Mouse (Mus musculus): ENCODE results near the gene Fam3c. TPM values are rescaled to one million over a fixed set of nuclear protein-coding genes. Genes with fewer than 3 reads are reported as not detected.

Fam3c gene
- 40.1 and 40.3 TPM in 2 replicates for polyA plus RNA-seq (2014; fragmentation: Nextera tagmentation; extraction: Ambion mirVana)

DNA sequence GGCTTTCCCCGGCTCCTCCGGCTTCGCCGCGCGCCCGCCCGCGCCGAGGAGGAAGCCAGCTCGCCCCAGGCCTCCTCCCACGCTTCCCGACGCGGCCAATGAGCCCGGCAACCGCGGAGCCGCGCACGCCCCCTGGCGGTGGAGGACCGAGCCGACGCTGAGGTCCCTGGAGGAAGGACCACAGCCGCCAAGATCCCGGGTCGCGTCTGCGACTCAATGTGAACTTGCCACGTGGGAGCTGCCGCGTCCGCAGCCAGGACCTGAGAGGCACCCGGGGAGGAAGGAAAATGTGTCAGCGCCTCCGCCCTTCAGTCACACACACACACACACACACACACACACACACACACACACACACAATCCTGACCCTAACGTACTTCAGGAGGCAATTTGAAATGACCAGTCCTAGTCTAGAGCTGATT is at the start of gene Fam3c:
Fam3c (minus strand) TSS at position 158 of the 422 bp plus-strand sequence.
- H3K9ac ChIP-seq (ENCODE audit: low read length), result peak within 1 kb of the TSS; percentile 86
- H3K36me3 ChIP-seq (ENCODE audit: control insufficient read depth, insufficient read depth, low read length), result no peaks in the 10 kb centered on the region
- no peaks in the 10 kb centered on the region for H3K9me3 ChIP-seq (ENCODE audit: control insufficient read depth, low read length)
- H3K4me2 ChIP-seq (ENCODE audit: low read depth, severe bottlenecking), result peak within 1 kb of the TSS; percentile 49
- under 1% methylated on average over 37 of the region's 38 CpGs for WGBS
- no peaks in the 10 kb centered on the region for H3K27me3 ChIP-seq (ENCODE audit: control insufficient read depth, insufficient read depth, low read length)
- peak; percentile 97 for ATAC-seq (ENCODE audit: insufficient number of reproducible peaks, low FRiP score, low TSS enrichment, low read depth)
- peak within 1 kb of the TSS; percentile 62 for H3K4me3 ChIP-seq (ENCODE audit: low read depth, low read length)
- peaks cover 4% of the 10 kb centered on the region; the same call in 1 of the 2 replicates for H3K4me1 ChIP-seq (ENCODE audit: control insufficient read depth, insufficient read depth, low read length)
- peak; percentile 98 for DNase-seq (ENCODE audit: low spot score)
- peak within 1 kb of the TSS; percentile 43 for H3K27ac ChIP-seq (replicated peaks; ENCODE audit: low read depth, low read length)

DNA sequence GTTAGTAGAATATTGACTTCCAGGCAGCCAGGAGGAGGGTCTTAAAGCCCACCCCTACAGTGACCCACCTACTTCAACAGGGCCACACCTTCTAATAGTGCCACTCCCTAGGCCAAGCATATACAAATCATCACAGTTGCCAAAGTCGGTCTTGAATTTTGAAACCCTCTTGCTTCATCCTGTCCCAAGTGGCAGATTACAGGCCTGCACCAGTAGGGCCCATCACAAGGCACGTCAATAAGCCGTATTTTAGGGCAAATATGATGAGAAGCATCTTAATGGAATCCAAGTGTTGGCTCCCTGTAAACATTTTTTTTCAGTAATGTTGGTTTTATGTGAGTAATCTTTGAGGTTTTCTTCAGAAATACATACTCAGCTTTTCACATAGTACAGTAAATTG is 49.0 kb upstream of the Fam3c start:
- no peak overlapping the region for H3K27ac ChIP-seq (replicated peaks; ENCODE audit: low read depth, low read length)
- WGBS, result 88% methylated on average over 3 of the region's 3 CpGs
- H3K4me3 ChIP-seq (ENCODE audit: low read depth, low read length), result no peak overlapping the region
- no peaks in the 10 kb centered on the region for H3K4me1 ChIP-seq (ENCODE audit: control insufficient read depth, insufficient read depth, low read length)
- ATAC-seq (ENCODE audit: insufficient number of reproducible peaks, low FRiP score, low TSS enrichment, low read depth) (no peak), DNase-seq (ENCODE audit: low spot score) (no peak)
- H3K36me3 ChIP-seq (ENCODE audit: control insufficient read depth, insufficient read depth, low read length), result no peaks in the 10 kb centered on the region
- H3K27me3 ChIP-seq (ENCODE audit: control insufficient read depth, insufficient read depth, low read length), result no peaks in the 10 kb centered on the region
- H3K9ac ChIP-seq (ENCODE audit: low read length), result no peak overlapping the region
- H3K9me3 ChIP-seq (ENCODE audit: control insufficient read depth, low read length), result no peaks in the 10 kb centered on the region
- H3K4me2 ChIP-seq (ENCODE audit: low read depth, severe bottlenecking), result no peak overlapping the region

DNA sequence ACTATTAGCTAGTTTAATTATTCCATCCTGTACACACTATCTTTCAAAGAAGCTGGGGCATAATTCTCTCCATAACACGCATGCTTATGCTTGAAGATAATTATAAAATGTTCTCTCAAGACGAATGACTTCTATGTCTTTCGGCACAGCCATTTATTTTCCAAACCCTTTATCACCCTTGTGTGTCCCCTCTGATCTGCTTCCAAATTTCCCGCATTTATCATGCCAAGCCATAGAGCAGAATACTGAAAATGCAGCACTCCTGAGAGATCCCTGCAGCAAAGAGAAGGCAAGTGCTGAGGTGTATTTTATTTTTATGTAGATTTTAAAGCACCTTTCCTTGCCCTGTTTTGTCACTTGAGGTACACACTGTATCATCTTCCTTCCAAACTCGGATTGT is 47.7 kb upstream of the Fam3c start:
- no peak overlapping the region for H3K9ac ChIP-seq (ENCODE audit: low read length)
- no peak for ATAC-seq (ENCODE audit: insufficient number of reproducible peaks, low FRiP score, low TSS enrichment, low read depth)
- no peaks in the 10 kb centered on the region for H3K4me1 ChIP-seq (ENCODE audit: control insufficient read depth, insufficient read depth, low read length)
- no peak for DNase-seq (ENCODE audit: low spot score)
- 83% methylated on average over 5 of the region's 5 CpGs for WGBS
- no peak overlapping the region for H3K4me2 ChIP-seq (ENCODE audit: low read depth, severe bottlenecking)
- no peaks in the 10 kb centered on the region for H3K9me3 ChIP-seq (ENCODE audit: control insufficient read depth, low read length)
- no peaks in the 10 kb centered on the region for H3K36me3 ChIP-seq (ENCODE audit: control insufficient read depth, insufficient read depth, low read length)
- H3K27ac ChIP-seq (replicated peaks; ENCODE audit: low read depth, low read length), result no peak overlapping the region
- H3K27me3 ChIP-seq (ENCODE audit: control insufficient read depth, insufficient read depth, low read length), result no peaks in the 10 kb centered on the region
- H3K4me3 ChIP-seq (ENCODE audit: low read depth, low read length), result no peak overlapping the region

DNA sequence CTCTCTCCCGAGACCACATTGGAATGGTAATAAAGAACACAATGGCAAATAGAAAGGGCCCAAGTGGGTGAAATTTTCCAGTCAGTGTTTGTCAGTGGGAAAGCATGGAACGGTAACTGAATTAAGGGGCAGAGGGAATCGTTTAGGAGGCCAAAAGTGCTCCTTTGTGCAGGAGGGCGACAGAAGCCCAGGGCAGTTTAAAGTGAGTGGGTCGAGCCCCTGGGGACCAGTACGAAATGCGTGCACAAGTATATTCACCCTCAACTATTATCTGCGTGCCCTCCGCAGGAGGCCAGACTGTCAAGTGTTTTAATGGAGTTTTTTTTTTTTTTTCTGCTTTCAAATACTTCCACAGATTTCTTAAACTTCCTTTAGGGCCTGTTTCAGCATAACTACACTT is 47.3 kb upstream of the Fam3c start:
- no peak for ATAC-seq (ENCODE audit: insufficient number of reproducible peaks, low FRiP score, low TSS enrichment, low read depth)
- DNase-seq (ENCODE audit: low spot score), result no peak

DNA sequence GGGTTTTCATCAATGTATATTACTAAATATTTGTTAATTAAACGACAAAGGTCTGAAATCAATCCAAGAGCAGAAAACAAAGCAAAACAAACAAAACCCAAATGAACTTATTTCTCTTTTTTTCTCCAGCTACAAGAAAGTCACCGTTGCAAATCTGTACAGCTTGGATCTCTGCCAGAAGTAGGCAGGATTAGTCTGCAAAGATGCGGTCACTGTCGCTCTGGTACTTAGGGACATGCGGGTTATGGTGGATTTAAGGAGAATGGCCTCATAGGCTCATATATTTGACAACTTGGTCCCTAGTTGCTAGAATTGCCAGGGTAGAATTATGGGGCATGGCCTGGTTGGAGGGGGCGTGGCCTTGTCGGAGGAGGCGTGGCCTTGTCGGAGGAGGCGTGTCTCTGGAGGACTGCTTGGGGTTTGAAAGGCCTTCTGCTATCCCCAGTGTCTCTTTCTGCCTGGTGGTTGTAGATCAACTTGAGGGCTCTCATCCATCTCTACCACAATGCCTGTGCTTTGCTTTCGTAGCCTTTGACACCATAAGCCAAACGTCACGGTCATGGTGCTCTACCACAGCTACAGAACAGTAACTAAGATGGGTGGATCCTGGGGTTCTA is 46.6 kb upstream of the Fam3c start:
- no peaks in the 10 kb centered on the region for H3K4me1 ChIP-seq (ENCODE audit: control insufficient read depth, insufficient read depth, low read length)
- H3K27ac ChIP-seq (replicated peaks; ENCODE audit: low read depth, low read length), result no peak overlapping the region
- H3K9ac ChIP-seq (ENCODE audit: low read length), result no peak overlapping the region
- no peaks in the 10 kb centered on the region for H3K27me3 ChIP-seq (ENCODE audit: control insufficient read depth, insufficient read depth, low read length)
- no peaks in the 10 kb centered on the region for H3K9me3 ChIP-seq (ENCODE audit: control insufficient read depth, low read length)
- no peak overlapping the region for H3K4me3 ChIP-seq (ENCODE audit: low read depth, low read length)
- no peak overlapping the region for H3K4me2 ChIP-seq (ENCODE audit: low read depth, severe bottlenecking)
- DNase-seq (ENCODE audit: low spot score), result no peak
- WGBS, result 87% methylated on average over 13 of the region's 13 CpGs
- H3K36me3 ChIP-seq (ENCODE audit: control insufficient read depth, insufficient read depth, low read length), result no peaks in the 10 kb centered on the region
- no peak for ATAC-seq (ENCODE audit: insufficient number of reproducible peaks, low FRiP score, low TSS enrichment, low read depth)

More for the DNA sequence above, 47.3 kb upstream of the Fam3c start:
- no peaks in the 10 kb centered on the region for H3K36me3 ChIP-seq (ENCODE audit: control insufficient read depth, insufficient read depth, low read length)
- no peak overlapping the region for H3K9ac ChIP-seq (ENCODE audit: low read length)
- no peaks in the 10 kb centered on the region for H3K9me3 ChIP-seq (ENCODE audit: control insufficient read depth, low read length)
- no peaks in the 10 kb centered on the region for H3K27me3 ChIP-seq (ENCODE audit: control insufficient read depth, insufficient read depth, low read length)
- H3K4me3 ChIP-seq (ENCODE audit: low read depth, low read length), result no peak overlapping the region
- WGBS, result 85% methylated on average over 9 of the region's 9 CpGs
- H3K4me2 ChIP-seq (ENCODE audit: low read depth, severe bottlenecking), result no peak overlapping the region
- H3K4me1 ChIP-seq (ENCODE audit: control insufficient read depth, insufficient read depth, low read length), result no peaks in the 10 kb centered on the region
- no peak overlapping the region for H3K27ac ChIP-seq (replicated peaks; ENCODE audit: low read depth, low read length)

DNA sequence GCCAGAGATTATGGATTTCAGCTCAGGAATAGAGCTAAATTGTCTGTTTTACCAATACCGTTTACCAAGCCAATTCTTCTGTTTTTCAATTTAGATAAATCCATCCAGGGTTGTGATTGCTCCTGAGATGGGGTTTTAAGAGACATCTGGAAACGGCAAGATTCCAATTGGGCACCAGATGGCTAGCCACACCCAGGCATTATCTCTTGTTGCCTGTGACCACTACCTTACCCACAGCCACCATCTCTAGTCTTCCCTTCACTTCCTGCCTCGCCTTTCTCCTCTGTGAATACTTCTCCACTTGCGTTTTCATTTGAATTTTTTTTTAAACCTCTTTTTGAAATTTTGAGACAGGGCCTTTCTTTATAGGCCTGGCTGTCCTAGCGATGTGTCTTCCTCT is 46.0 kb upstream of the Fam3c start:
- Histone ChIP-seq H3K27ac (replicated peaks; ENCODE audit: low read depth, low read length) (no peak overlapping the region), H3K9me3 (ENCODE audit: control insufficient read depth, low read length) (no peaks in the 10 kb centered on the region), H3K4me3 (ENCODE audit: low read depth, low read length) (no peak overlapping the region), H3K36me3 (ENCODE audit: control insufficient read depth, insufficient read depth, low read length) (no peaks in the 10 kb centered on the region), H3K4me2 (ENCODE audit: low read depth, severe bottlenecking) (no peak overlapping the region), H3K27me3 (ENCODE audit: control insufficient read depth, insufficient read depth, low read length) (no peaks in the 10 kb centered on the region), H3K4me1 (ENCODE audit: control insufficient read depth, insufficient read depth, low read length) (no peaks in the 10 kb centered on the region), H3K9ac (ENCODE audit: low read length) (no peak overlapping the region)
- 81% methylated on average over 5 of the region's 5 CpGs for WGBS
- DNase-seq (ENCODE audit: low spot score) (no peak), ATAC-seq (ENCODE audit: insufficient number of reproducible peaks, low FRiP score, low TSS enrichment, low read depth) (no peak)

DNA sequence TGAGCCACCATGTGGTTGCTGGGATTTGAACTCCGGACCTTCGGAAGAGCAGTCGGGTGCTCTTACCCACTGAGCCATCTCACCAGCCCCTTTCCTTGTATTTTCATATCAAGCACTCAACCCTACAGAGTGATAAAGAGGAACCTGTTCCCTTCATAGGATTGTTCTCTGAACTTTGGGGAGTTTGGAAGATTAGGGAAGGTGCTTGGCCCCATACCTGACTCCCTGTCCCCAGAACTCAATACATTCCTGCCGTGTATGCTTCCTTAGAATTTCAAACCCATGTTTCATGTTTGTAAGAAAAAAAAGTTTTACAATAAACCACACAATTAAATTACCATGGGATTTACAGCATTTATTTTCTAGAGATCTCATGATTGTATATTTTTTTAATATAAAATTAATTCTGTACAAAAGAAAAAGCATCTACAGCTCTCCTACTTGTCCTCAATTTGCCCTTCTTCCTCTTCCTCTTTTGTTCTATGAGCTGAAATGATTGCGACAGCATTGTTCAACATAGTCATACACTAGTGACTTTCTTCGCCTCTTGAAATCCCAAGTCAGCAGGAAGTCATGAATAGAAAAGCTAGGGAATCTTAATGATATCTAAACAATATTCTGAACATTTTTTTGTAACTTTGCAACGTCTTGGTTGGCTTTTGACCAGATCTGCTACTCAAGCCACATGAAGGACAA is 42.2 kb upstream of the Fam3c start:
- H3K4me1 ChIP-seq (ENCODE audit: control insufficient read depth, insufficient read depth, low read length), result no peaks in the 10 kb centered on the region
- no peak overlapping the region for H3K4me3 ChIP-seq (ENCODE audit: low read depth, low read length)
- no peak overlapping the region for H3K4me2 ChIP-seq (ENCODE audit: low read depth, severe bottlenecking)
- no peak overlapping the region for H3K9ac ChIP-seq (ENCODE audit: low read length)
- H3K27me3 ChIP-seq (ENCODE audit: control insufficient read depth, insufficient read depth, low read length), result no peaks in the 10 kb centered on the region
- no peak for DNase-seq (ENCODE audit: low spot score)
- no peaks in the 10 kb centered on the region for H3K36me3 ChIP-seq (ENCODE audit: control insufficient read depth, insufficient read depth, low read length)
- H3K9me3 ChIP-seq (ENCODE audit: control insufficient read depth, low read length), result no peaks in the 10 kb centered on the region
- no peak for ATAC-seq (ENCODE audit: insufficient number of reproducible peaks, low FRiP score, low TSS enrichment, low read depth)
- no peak overlapping the region for H3K27ac ChIP-seq (replicated peaks; ENCODE audit: low read depth, low read length)
- 94% methylated on average over 7 of the region's 7 CpGs for WGBS

DNA sequence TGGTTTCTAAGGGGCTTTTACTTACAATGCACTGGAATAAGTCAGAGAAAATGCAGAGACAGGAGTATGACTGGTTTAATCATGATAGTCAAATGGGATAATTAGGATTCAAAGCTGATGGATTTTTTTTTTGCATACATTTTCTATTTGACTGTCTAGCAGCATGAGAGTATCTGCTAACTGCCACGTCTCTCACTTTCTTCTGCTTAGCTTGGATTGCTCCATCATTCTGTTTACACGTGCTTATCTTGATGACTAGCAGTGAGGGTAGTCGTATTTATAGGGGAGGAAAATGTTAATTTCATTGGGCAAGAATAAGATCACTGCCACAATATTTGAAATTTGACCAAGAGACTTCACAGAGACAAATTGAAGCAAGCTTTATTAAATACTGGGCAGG is 39.2 kb upstream of the Fam3c start:
- Histone ChIP-seq H3K9me3 (ENCODE audit: control insufficient read depth, low read length) (no peaks in the 10 kb centered on the region), H3K4me1 (ENCODE audit: control insufficient read depth, insufficient read depth, low read length) (no peaks in the 10 kb centered on the region), H3K27ac (replicated peaks; ENCODE audit: low read depth, low read length) (no peak overlapping the region), H3K4me3 (ENCODE audit: low read depth, low read length) (no peak overlapping the region), H3K27me3 (ENCODE audit: control insufficient read depth, insufficient read depth, low read length) (no peaks in the 10 kb centered on the region), H3K4me2 (ENCODE audit: low read depth, severe bottlenecking) (no peak overlapping the region), H3K36me3 (ENCODE audit: control insufficient read depth, insufficient read depth, low read length) (no peaks in the 10 kb centered on the region), H3K9ac (ENCODE audit: low read length) (no peak overlapping the region)
- ATAC-seq (ENCODE audit: insufficient number of reproducible peaks, low FRiP score, low TSS enrichment, low read depth) (no peak), DNase-seq (ENCODE audit: low spot score) (no peak)
- WGBS, result 63% methylated on average over 3 of the region's 3 CpGs

Data from limb, embryonic 11.5 days (tissue).